Mouse (Mus musculus) urinary bladder, postnatal 25 days (tissue): Measurements from ENCODE around the gene Papss1.
A peak's percentile ranks its signal among the peaks of the same experiment; 100 is the strongest.

Source experiments
- DNase-seq: peaks from one replicate; pipeline ENCODE4 v3.0.0; 2022; ENCODE audit warnings: low spot score

Papss1 gene

DNA sequence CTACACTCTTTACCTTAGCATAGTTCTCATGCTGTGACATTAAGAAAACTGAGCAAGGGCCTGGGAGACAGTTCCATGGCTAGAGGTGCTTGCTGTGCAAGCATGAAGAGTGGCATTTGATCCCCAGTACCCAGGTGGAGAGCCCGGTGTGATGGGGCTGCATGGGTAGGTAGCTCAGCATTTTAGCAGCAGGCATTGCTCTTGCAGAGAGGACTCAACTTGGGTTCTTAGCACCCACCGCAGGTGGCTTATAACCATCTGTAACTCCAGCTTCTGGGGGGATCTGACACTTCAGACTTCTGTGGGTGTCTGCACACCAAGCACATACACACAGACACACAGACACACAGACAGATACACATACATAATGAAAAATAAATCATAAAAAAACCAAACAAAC lies 69.5 kb downstream of the Papss1 start:
- DNase-seq = no peak

DNA sequence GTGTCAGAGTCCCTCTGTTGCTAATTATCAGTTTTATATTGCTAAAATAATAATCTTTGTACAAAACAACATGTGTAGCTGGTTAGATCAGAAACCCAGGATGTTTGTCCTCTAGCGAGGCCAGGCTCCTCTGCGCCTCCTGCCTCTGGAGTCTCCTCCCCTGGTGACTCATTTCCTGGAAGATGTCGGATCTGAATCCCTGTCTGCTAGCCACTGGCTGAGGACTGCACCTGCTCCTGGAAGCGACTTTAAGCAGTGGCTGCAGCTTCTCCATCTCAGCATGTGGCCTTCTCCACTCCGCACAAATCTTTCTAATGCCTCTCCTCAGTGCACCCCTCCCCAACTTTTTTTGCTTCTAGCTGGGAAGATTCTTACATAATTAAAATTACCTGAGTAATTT lies 71.6 kb downstream of the Papss1 start:
- DNase-seq = no peak

DNA sequence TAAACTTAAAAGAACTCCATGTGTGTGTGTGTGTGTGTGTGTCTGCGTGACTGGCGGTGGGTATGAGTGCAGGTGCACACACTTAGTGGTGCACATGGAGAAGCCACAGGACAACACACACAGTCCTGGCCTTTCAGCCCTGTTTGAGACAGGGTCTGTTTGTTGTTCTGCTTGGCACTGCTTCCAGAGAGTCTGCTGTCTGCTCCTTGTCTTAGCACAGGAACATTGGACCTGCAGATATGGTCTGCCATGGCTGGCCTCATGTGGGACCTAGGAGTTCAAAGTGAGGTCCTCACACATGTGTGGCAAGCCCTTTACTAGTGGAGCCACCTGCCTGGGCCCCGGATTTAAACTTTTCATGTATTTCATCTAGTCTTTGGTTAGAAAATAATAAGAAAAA lies 72.4 kb downstream of the Papss1 start:
- no peak for DNase-seq

DNA sequence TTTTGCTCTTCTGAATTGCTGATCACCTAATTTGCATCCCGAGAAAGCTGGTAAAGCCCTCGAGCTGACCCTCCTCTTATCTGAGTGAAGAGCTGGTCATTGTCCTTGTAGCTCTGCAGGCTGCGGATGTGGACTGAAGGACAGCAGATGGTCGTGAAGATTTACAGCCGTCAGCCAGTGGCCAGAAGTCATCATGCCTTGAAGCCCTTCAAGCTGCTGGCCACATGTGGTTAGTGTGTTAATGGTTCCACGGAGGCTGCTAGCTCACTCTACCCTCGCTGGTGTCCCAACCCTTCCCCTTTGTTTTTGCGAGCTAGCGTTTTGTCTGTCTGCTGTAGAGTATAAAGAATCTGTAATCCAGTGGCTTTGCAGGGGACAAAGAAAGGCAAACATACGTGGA lies 73.1 kb downstream of the Papss1 start:
- DNase-seq = no peak

DNA sequence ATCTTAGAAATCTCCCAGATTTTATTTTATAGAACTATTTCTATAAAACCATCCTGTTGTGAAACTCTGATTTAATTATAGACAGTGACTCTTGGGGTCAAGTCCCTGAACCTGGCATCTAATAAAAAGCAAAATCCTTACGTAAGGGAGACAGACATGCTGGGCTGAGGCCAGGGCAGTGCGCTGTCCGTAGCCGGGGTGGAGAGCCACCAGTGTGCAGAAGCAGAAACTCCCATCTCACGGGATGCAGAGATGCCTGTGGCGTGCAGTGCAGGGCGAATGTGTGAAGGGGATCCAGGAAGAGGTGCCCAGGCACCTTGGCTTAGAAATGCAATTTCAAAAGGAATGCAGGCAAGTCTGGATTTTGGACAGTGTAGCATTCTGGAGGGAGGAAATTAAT lies 73.6 kb downstream of the Papss1 start:
- DNase-seq = peak; percentile 11

DNA sequence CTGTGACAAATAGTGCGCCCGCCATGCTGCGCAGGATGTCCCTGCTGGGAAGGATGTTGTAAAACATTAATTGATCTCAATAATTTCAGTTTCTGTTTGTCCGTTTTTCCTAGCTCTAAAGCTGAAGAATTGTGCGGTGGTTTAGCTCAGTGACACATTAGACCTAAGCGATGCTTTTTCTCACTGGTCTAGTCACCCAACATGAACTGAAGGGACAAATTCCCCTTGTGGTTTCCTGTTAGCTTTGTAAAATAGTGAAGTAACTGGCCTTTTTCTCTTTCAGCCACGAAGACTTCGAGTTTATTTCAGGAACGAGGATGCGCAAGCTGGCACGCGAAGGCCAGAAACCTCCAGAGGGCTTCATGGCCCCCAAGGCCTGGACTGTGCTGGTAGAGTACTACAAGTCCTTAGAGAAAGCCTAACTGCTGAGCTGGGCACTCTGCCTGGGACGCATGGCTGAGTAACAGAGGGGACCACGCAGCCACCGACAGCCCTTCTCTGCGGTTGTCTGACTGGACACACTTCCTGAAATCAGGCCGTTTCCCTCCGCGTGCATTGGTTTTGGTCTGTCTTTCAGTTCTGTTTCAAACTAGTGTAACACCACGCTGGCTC lies 78.2 kb downstream of the Papss1 start:
- no peak for DNase-seq

DNA sequence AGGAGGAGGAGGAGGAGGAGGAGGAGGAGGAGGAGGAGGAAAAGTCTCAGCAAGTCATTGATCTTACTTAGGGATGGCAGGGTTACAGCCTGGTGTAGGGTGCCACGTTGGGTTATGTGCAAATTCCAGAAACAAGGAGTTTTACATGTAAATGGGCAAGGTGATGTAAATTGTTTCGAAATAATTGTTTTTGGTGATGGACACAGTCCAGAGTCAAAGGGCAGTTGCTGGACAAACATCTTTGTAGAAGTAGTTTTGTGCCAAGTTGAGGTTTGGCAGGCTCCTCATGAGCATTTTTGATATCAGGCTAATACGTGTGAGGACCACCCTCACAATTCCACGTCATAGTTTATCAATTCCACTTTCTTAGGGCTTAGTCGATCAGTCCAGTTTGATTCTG lies 80.6 kb downstream of the Papss1 start:
- no peak for DNase-seq

DNA sequence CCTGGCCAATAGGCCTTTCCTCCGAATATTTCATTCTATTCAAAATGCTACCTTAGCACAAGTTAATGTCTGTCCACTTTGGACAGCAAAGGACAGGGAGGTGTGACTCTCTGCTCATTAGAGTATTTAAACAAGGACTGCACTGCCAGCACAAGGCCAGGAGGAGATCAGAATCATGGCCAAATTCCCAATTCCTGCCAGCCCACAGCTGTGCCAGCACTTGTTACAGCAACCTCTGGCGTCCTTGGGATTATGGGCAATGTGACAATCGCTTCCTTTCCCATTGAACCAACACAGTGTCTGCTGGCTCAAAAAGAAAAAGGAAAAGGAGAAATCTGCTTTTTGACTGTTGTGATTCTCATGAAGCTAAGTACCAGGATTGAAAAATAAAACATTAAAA lies 89.8 kb downstream of the Papss1 start:
- no peak for DNase-seq

DNA sequence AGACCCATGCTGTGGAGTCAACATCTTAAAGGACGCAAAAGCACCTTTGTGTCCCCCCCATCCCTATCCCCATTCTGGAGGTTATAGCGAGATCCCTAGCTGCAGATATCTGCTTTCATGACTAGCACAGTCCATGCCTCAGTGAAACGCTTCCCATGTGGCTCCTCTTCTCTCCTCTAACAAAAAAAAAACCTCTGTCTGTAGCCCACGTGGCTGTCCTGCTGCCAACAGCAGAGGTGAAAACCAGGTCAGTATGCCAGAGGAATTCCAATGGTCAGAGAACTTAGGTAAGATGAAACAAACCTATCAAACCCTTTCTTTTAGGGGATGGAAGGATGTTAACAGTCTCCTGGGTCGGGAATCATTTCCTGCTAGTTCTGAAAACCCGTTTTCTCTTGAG lies 91.5 kb downstream of the Papss1 start:
- DNase-seq = no peak

DNA sequence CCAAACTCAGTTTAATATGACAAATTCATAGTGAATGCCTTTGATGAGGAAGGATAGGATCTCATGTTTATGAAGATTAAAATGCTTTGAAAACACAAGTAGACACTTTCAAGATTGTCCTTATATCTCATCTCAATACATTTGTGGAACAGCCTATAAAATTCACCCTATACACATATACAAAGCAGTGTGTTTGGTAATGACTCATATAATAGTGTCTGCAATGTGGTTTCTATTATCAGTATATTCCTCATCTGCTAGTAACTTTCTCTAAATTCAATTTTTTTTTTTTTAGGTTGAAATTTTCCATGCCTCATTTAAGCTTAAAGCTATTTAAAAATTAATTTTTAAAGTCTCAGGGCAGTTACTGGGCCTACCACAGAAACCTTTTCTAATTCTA lies 95.6 kb downstream of the Papss1 start:
- no peak for DNase-seq

DNA sequence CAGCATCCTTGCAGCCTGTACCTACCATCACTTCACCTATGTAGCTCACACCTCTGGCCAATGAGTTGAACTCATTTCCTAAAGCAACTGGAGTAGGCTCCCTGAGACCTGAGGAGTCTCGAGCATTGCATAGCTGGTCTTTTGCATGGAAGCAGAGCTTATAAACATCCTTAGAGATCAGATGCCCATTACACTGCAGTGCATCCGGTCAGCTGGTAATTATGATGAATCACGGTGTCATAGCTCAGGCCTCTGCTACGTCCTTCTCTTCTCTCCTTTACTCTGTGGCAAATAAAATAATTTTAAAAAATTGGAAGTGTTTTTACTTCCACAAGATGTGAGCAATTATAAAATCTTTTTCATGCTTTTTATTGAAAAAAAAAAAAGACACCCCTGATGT lies 96.1 kb downstream of the Papss1 start:
- no peak for DNase-seq

DNA sequence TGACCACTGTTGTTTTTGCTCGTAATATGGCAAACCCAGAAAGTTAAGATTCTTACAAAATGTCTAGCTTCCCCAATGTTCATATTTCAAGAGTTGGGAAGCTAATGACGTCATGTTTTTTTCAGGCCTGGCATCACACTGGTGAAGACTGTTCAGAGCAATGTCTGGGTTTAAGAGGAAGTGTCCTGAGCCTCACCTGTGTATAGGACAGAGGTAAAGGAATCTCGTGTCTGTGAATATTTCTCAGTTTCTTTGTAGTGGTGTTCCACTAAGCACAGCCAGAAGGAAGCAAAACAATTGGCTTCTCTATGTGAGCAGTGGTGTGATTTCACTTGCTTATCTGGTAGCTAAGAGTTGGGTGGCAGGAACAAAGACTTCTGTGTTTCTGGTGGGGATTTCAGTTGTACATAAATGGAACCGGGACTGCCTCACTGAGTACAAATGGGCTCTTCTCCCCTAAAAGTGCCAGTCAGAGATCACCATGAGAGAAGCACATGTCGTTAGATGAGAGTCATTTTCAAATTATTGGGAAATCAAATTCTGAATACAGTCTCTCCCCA lies 98.1 kb downstream of the Papss1 start:
- DNase-seq = no peak

DNA sequence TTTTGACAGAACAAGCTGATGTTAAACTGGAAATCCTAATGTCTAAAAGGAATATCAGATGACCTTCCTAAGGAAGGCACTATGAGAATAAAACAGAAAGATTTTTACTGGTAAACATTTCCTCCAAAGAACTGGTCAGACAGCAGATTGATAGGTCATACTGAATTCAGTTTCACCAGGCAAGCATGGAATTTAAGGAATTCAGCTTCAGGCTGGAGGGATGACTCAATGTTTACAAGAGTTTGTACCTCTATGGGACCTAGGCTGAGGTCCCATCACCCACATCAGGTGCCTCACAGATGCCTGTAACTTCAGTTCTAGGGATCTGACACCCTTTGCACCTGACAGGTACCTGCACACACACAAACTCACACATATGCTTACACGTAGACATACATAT lies 105.3 kb downstream of the Papss1 start:
- no peak for DNase-seq

DNA sequence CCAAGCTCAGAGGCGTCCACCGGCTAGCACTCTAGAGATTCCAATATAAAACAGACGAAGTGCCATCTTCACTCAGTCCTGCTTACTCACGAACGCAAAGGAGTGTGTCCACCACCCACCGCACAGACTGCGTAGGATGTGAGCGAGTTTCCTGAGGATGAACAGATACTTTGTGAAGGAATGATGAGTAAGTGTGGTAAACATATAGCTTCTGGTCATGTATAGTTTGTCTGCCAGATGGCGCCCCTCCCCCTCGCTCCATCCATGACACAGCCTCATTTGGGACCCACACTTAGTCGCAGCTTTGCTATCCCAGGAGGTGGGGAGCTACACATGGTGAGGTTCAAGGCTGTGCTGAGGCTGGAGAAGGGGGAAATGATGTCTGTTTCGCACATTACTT lies 121.5 kb downstream of the Papss1 start:
- no peak for DNase-seq

DNA sequence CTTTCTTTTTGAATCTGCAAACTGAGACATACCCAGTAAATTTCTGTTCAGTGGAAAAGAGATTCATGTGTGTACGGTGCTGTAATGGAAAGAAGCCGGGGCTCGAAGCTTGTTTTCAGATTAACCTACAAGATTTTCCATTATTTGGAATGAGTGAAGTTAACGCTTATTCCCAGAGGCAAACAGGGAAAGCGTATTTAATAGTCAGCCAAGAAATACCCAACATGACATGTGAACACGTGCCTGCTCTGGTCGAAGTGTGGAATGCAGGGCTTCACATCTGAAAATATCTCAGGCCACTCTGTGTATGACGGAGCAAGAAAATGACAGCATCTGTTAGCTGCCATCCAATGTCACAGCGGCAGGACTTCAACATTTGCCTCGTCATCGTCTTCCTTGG lies 125.4 kb downstream of the Papss1 start:
- no peak for DNase-seq

DNA sequence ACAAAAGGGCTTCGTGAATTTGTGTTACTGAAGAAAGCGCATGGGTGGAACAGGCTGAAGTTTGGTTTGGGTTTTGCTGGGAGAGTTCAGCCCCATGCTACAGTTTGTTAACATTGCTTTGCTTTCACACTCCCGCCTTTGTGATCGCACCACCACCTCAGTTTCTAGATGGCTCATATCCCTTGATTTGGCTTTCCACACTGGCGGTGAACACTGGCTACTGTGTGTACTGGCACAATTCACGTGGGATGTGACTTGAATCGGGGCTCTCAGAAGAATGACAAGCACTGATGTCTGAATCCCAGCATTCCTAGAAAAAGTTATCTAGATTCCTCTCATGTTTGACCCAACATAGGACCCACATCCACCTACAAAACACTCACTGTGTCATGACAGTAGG lies 126.0 kb downstream of the Papss1 start:
- DNase-seq = no peak

DNA sequence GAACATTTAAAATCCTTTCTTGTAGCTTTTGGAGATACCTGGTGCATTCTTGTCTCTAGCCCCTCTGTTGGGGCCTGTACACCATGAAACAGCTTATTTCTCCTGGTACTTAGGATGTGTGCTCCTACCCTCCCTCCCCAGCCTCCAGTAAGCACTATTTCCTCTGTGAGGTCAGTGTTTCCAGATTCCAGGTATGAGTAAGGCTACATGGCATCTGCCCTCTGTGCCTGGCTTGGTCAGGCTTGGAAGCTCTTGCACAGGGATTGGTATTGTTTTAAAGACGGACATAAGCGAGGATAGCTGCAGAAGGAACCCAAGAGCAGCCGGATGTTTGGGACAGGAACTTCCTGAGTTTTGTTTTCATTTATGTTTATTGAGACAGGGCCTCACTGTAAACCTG lies 126.6 kb downstream of the Papss1 start:
- DNase-seq = no peak
